Mouse (Mus musculus) spleen, adult 2 months (tissue): ENCODE data around the gene Zfp644. TPM values are rescaled to one million over a fixed set of nuclear protein-coding genes. Genes with fewer than 3 reads are reported as not detected.

Experiments
- DNase-seq, 2 experiments: peaks; one replicate each; pipeline versions ENCODE4 v3.0.0 to v3.0.0-alpha.2; 2012 to 2021; ENCODE audit warnings: low spot score in 2 of 2, low read depth in 1 of 2
- H3K27ac ChIP-seq: fragments of 200-500 bp; 2 replicates; pipeline ENCODE4 v1.5.1; 2012; ENCODE audit warnings: low read length, inconsistent platforms; ENCODE audit not compliant: insufficient read depth
- H3K27me3 ChIP-seq: fragments of 200-500 bp; 2 replicates; pipeline ENCODE4 v1.6.1; 2012; ENCODE audit warnings: mild to moderate bottlenecking, moderate library complexity, low read length, inconsistent platforms; ENCODE audit not compliant: control insufficient read depth, insufficient read depth
- H3K36me3 ChIP-seq: fragments of 200-500 bp; 2 replicates; pipeline ENCODE4 v1.6.1; 2012; ENCODE audit warnings: mild to moderate bottlenecking, low read length, inconsistent platforms; ENCODE audit not compliant: control insufficient read depth, insufficient read depth
- H3K4me1 ChIP-seq: fragments of 200-500 bp; 2 replicates; pipeline ENCODE4 v1.6.1; 2011; ENCODE audit warnings: inconsistent platforms; ENCODE audit not compliant: control insufficient read depth, insufficient read depth, insufficient read length
- H3K4me3 ChIP-seq: fragments of 200-500 bp; 2 replicates; pipeline ENCODE4 v1.5.1; 2011; ENCODE audit warnings: mild to moderate bottlenecking, inconsistent platforms; ENCODE audit not compliant: insufficient read depth, insufficient read length; ENCODE audit errors: extremely low read depth
- CTCF ChIP-seq: fragments of 200-500 bp; IDR thresholded peaks from 2 replicates; pipeline ENCODE4 v1.5.1; 2011; ENCODE audit warnings: mild to moderate bottlenecking, inconsistent platforms; ENCODE audit not compliant: insufficient read depth, insufficient read length, insufficient replicate concordance; ENCODE audit errors: extremely low read depth
- POLR2A ChIP-seq: fragments of 200-500 bp; IDR thresholded peaks from 2 replicates; pipeline ENCODE4 v1.6.1; 2011; ENCODE audit warnings: low read depth, low read length, inconsistent platforms
- WGBS: fragments of 180-500 bp; shearing (Covaris S2); methylation state at CpG from one replicate; pipeline ENCODE4 v1.1.7; 2018; 5-methylcytosine and 5-hydroxymethylcytosine counted together
- polyA plus RNA-seq: library from polyadenylated mRNA; depleted of rRNA; stranded (reverse); fragments of >200 nt; gene quantifications from 2 replicates; pipeline ENCODE4 v1.2.3, GENCODE M21; 2012; rRNA removed

Zfp644 gene
- polyA plus RNA-seq, 1 experiment: 6.3 TPM

- WGBS: 91% methylated on average over 7 of the region's 7 CpGs
- H3K27ac ChIP-seq: no peak overlapping the region
- H3K4me1 ChIP-seq: no peaks in the 10 kb centered on the region
- no peak overlapping the region for H3K4me3 ChIP-seq
- no peak for TF ChIP-seq POLR2A
- no peak for TF ChIP-seq CTCF
- DNase-seq: no peak
- H3K27me3 ChIP-seq: no peaks in the 10 kb centered on the region
- H3K36me3 ChIP-seq: no peaks in the 10 kb centered on the region
These were observed 116.1 kb downstream of the Zfp644 start for GRCm38 (mm10) chr5:106580943-106581342.

- H3K27ac ChIP-seq: no peak overlapping the region
- peaks cover 14% of the 10 kb centered on the region for H3K27me3 ChIP-seq
- H3K36me3 ChIP-seq: no peaks in the 10 kb centered on the region
- H3K4me3 ChIP-seq: no peak overlapping the region
- 90% methylated on average over 9 of the region's 9 CpGs for WGBS
- TF ChIP-seq POLR2A (no peak), CTCF (no peak)
- DNase-seq: no peak
- peaks cover 4% of the 10 kb centered on the region; the same call in 1 of the 2 replicates for H3K4me1 ChIP-seq
These were observed 119.7 kb downstream of the Zfp644 start for GRCm38 (mm10) chr5:106577237-106577888.

- H3K4me1 ChIP-seq: peaks cover 4% of the 10 kb centered on the region; the same call in 1 of the 2 replicates
- H3K27me3 ChIP-seq: peaks cover 14% of the 10 kb centered on the region
- no peak for DNase-seq
- H3K36me3 ChIP-seq: no peaks in the 10 kb centered on the region
- WGBS: 48% methylated on average over 4 of the region's 4 CpGs
- no peak overlapping the region for H3K4me3 ChIP-seq
- TF ChIP-seq POLR2A (no peak), CTCF (no peak)
- no peak overlapping the region for H3K27ac ChIP-seq
These were observed 122.0 kb downstream of the Zfp644 start for GRCm38 (mm10) chr5:106575098-106575497.

GRCm38 (mm10) chr5:106574560-106574946 lies 122.5 kb downstream of the Zfp644 start:
- DNase-seq: peak; percentile 9 to 59
- no peak for TF ChIP-seq POLR2A
- TF ChIP-seq CTCF: no peak
- Histone ChIP-seq H3K36me3 (no peaks in the 10 kb centered on the region), H3K27me3 (peaks cover 14% of the 10 kb centered on the region), H3K4me3 (peak overlapping the region; percentile 52), H3K27ac (no peak overlapping the region), H3K4me1 (peaks cover 4% of the 10 kb centered on the region; the same call in 1 of the 2 replicates)
- WGBS: 3% methylated on average over 45 of the region's 45 CpGs

GRCm38 (mm10) chr5:106573742-106574559 lies 123.1 kb downstream of the Zfp644 start:
- Histone ChIP-seq H3K4me1 (peaks cover 4% of the 10 kb centered on the region; the same call in 1 of the 2 replicates), H3K27ac (no peak overlapping the region), H3K27me3 (peaks cover 14% of the 10 kb centered on the region), H3K4me3 (peak overlapping the region; percentile 52), H3K36me3 (no peaks in the 10 kb centered on the region)
- no peak for DNase-seq
- WGBS: 7% methylated on average over 55 of the region's 55 CpGs
- TF ChIP-seq CTCF (no peak), POLR2A (no peak)

Other genes with a start within 250 kb of the Zfp644 start
- gene Barhl2, start 239.1 kb downstream of the Zfp644 start, polyA plus RNA-seq: not detected in 2 replicates
- gene Gm17304, start 88.2 kb downstream of the Zfp644 start, polyA plus RNA-seq: not detected in 2 replicates
- gene Hfm1, start 229.0 kb upstream of the Zfp644 start, polyA plus RNA-seq: not detected in 2 replicates